Mouse (Mus musculus) liver, adult 2 months (tissue): Measurements from ENCODE around the gene Lrsam1.

Source experiments
- CTCF ChIP-seq: fragments of 200-500 bp; IDR thresholded peaks from 2 replicates; pipeline ENCODE4 v1.5.1; 2011; ENCODE audit warnings: low read depth, low read length, control low read depth
- POLR2A ChIP-seq: fragments of 200-500 bp; IDR thresholded peaks from 2 replicates; pipeline ENCODE4 v1.6.1; 2011; ENCODE audit warnings: low read length, control low read depth; ENCODE audit not compliant: insufficient read depth; ENCODE audit errors: extremely low read depth

GRCm38 (mm10) chr2:32888029-32888428, 73.4 kb downstream of the Lrsam1 start:
- TF ChIP-seq CTCF, result no peak
- no peak for TF ChIP-seq POLR2A
